Mouse (Mus musculus): Measurements from ENCODE around the gene Me1.
"Not testable (repeated sequence)": the region's sequence is repeated elsewhere in the genome, so short reads cannot be mapped to it uniquely, and the experiment has no call there.

The Me1 gene

GRCm38 (mm10) chr9:86615765-86616164, 80.0 kb downstream of the Me1 start:
- DNase-seq (ENCODE audit: inconsistent age in 2 of 2, low spot score in 1 of 2): peak in 1 of 2 experiments; percentile 76

- DNase-seq (ENCODE audit: inconsistent age in 2 of 2, low spot score in 1 of 2): peak in 1 of 2 experiments; percentile 70
Measured at GRCm38 (mm10) chr9:86612091-86612490, 83.7 kb downstream of the Me1 start.

GRCm38 (mm10) chr9:86605776-86606175, 90.0 kb downstream of the Me1 start:
- DNase-seq (ENCODE audit: inconsistent age in 2 of 2, low spot score in 1 of 2): no peak

- no peak for DNase-seq (ENCODE audit: inconsistent age in 2 of 2, low spot score in 1 of 2)
Measured at GRCm38 (mm10) chr9:86599723-86600303, 95.9 kb downstream of the Me1 start.

- not testable (repeated sequence) for DNase-seq (ENCODE audit: inconsistent age in 2 of 2, low spot score in 1 of 2)
Measured at GRCm38 (mm10) chr9:86596983-86597382, 98.8 kb downstream of the Me1 start.

- not testable (repeated sequence) for DNase-seq (ENCODE audit: inconsistent age in 2 of 2, low spot score in 1 of 2)
Measured at GRCm38 (mm10) chr9:86594357-86594767, 101.4 kb downstream of the Me1 start.

- peak in 1 of 2 experiments; percentile 71 for DNase-seq (ENCODE audit: inconsistent age in 2 of 2, low spot score in 1 of 2)
Measured at GRCm38 (mm10) chr9:86592676-86593668, 102.8 kb downstream of the Me1 start.

- DNase-seq (ENCODE audit: inconsistent age in 2 of 2, low spot score in 1 of 2): no peak
Measured at GRCm38 (mm10) chr9:86587019-86587795, 108.5 kb downstream of the Me1 start.

- peak; percentile 75 to 94 for DNase-seq (ENCODE audit: inconsistent age in 2 of 2, low spot score in 1 of 2)
Measured at GRCm38 (mm10) chr9:86583740-86584139, 112.0 kb downstream of the Me1 start.

- no peak for DNase-seq (ENCODE audit: inconsistent age in 2 of 2, low spot score in 1 of 2)
Measured at GRCm38 (mm10) chr9:86579657-86580056, 116.1 kb downstream of the Me1 start.

- no peak for DNase-seq (ENCODE audit: inconsistent age in 2 of 2, low spot score in 1 of 2)
Measured at GRCm38 (mm10) chr9:86575178-86575577, 120.6 kb downstream of the Me1 start.

- peak in 1 of 2 experiments; percentile 74 for DNase-seq (ENCODE audit: inconsistent age in 2 of 2, low spot score in 1 of 2)
Measured at GRCm38 (mm10) chr9:86573616-86574303, 122.0 kb downstream of the Me1 start.

- DNase-seq (ENCODE audit: inconsistent age in 2 of 2, low spot score in 1 of 2): peak; percentile 80 to 94
Measured at GRCm38 (mm10) chr9:86572636-86573291, 123.0 kb downstream of the Me1 start.

GRCm38 (mm10) chr9:86572196-86572595, 123.6 kb downstream of the Me1 start:
- DNase-seq (ENCODE audit: inconsistent age in 2 of 2, low spot score in 1 of 2): no peak

GRCm38 (mm10) chr9:86571540-86572135, 124.1 kb downstream of the Me1 start, which contains the start of the genes Pgm3 and Rwdd2a:
TSS of gene Pgm3 (minus strand) at chr9:86571842.
TSS of gene Rwdd2a (plus strand) at chr9:86571991.
- DNase-seq (ENCODE audit: inconsistent age in 2 of 2, low spot score in 1 of 2): peak; percentile 98 to 99

GRCm38 (mm10) chr9:86570946-86571345, 124.8 kb downstream of the Me1 start:
- DNase-seq (ENCODE audit: inconsistent age in 2 of 2, low spot score in 1 of 2): peak in 1 of 2 experiments; percentile 71

GRCm38 (mm10) chr9:86570261-86570890, 125.4 kb downstream of the Me1 start:
- DNase-seq (ENCODE audit: inconsistent age in 2 of 2, low spot score in 1 of 2): no peak

GRCm38 (mm10) chr9:86569314-86569910, 126.3 kb downstream of the Me1 start:
- DNase-seq (ENCODE audit: inconsistent age in 2 of 2, low spot score in 1 of 2): peak in 1 of 2 experiments; percentile 75

- peak; percentile 64 to 91 for DNase-seq (ENCODE audit: inconsistent age in 2 of 2, low spot score in 1 of 2)
Measured at GRCm38 (mm10) chr9:86560543-86560942, 135.2 kb downstream of the Me1 start.

Measured in adrenal gland, adult (tissue).